In genomic region chr1:55905232-55905631, GRCm38 (mm10) we compare ENCODE assay signal across 23 mouse cellular contexts.
DNase-seq lines count a peak whose midpoint lies in the region; ATAC-seq and TF ChIP-seq lines count a peak whose summit lies in the region.
"Had no signal": no experiment of that assay in that cellular context is flagged by ENCODE, and none has a peak within 500 bp of the region (broad histone marks: within the 10 kb centered on the region; RNA-seq: fewer than 3 reads in every experiment).

No protein-coding gene starts in this region.

- H3K4me2 ChIP-seq in liver, postnatal 0 days (ENCODE audit: low read depth, low read length): no peak overlapping the region
- H3K4me2 ChIP-seq in liver, embryonic 12.5 days: no peak overlapping the region
- H3K4me2 ChIP-seq: heart, embryonic 12.5 days; limb, embryonic 12.5 days; liver, embryonic 15.5 days; midbrain, embryonic 13.5 days had no signal

- TF ChIP-seq EP300 in heart, adult 2 months (IDR thresholded peaks at IDR 0.05; ENCODE audit: insufficient read depth, low read depth, low read length): no peak
- TF ChIP-seq EP300 in liver, postnatal 0 days (IDR thresholded peaks at IDR 0.05; ENCODE audit: low read depth): no peak

- no peaks in the 10 kb centered on the region for H3K4me1 ChIP-seq in heart, adult 2 months (ENCODE audit: control insufficient read depth, insufficient read depth, low read length)
- H3K4me1 ChIP-seq in liver, postnatal 0 days (ENCODE audit: insufficient read depth): no peaks in the 10 kb centered on the region
- H3K4me1 ChIP-seq in liver, embryonic 12.5 days: no peaks in the 10 kb centered on the region
- H3K4me1 ChIP-seq: heart, embryonic 12.5 days; limb, embryonic 12.5 days; liver, embryonic 15.5 days; midbrain, embryonic 13.5 days had no signal

- no peaks in the 10 kb centered on the region for H3K36me3 ChIP-seq in heart, adult 2 months (ENCODE audit: control insufficient read depth, insufficient read depth, low read length)
- H3K36me3 ChIP-seq in liver, postnatal 0 days (replicated peaks; ENCODE audit: insufficient read depth, low read length): no peaks in the 10 kb centered on the region
- H3K36me3 ChIP-seq in liver, embryonic 12.5 days: no peaks in the 10 kb centered on the region
- H3K36me3 ChIP-seq: heart, embryonic 12.5 days; limb, embryonic 12.5 days; liver, embryonic 15.5 days; midbrain, embryonic 13.5 days had no signal

- TF ChIP-seq CTCF in heart, adult 2 months (IDR thresholded peaks at IDR 0.05): 0 out of 2 replicates have a peak, but pooled peaks have one; percentile 5
- peak; percentile 45 for TF ChIP-seq CTCF in liver, postnatal 0 days (IDR thresholded peaks at IDR 0.05; ENCODE audit: low read depth)

- DNase-seq in heart, adult 2 months: no peak
- no peak for DNase-seq in heart, postnatal 14 days
- no peak for DNase-seq in liver, postnatal 0 days
- DNase-seq in NIH3T3 (ENCODE audit: low read depth): peak; percentile 11
- DNase-seq in Muller cell, postnatal 12 days (ENCODE audit: inconsistent ontology term): no peak
- DNase-seq in right cerebral cortex, adult 2 months (ENCODE audit: low spot score in 2 of 2): no peak
- DNase-seq: adrenal gland, postnatal 10 days; cerebellum, adult 11-12 months; cerebellum, postnatal 25 days; embryo, embryonic 11 days; heart, postnatal 36 days; kidney, adult 9 months; kidney, postnatal 4 days; lung, postnatal 14 days; thymus, postnatal 36 days had no signal

- TF ChIP-seq POLR2A in heart, adult 2 months (IDR thresholded peaks at IDR 0.05; ENCODE audit: insufficient read depth, low read depth, low read length): no peak

- H3K9ac ChIP-seq in heart, adult 2 months (ENCODE audit: low read depth, low read length): no peak overlapping the region
- H3K9ac ChIP-seq in liver, postnatal 0 days (replicated peaks): no peak overlapping the region
- H3K9ac ChIP-seq in liver, embryonic 12.5 days: no peak overlapping the region
- H3K9ac ChIP-seq: heart, embryonic 12.5 days; limb, embryonic 12.5 days; liver, embryonic 15.5 days; midbrain, embryonic 13.5 days had no signal

- no peaks in the 10 kb centered on the region for H3K79me2 ChIP-seq in heart, adult 2 months (replicated peaks; ENCODE audit: control insufficient read depth, insufficient read depth, low read length)

- no peaks in the 10 kb centered on the region for H3K27me3 ChIP-seq in heart, adult 2 months (ENCODE audit: control insufficient read depth, insufficient read depth, low read length)
- H3K27me3 ChIP-seq in liver, postnatal 0 days (ENCODE audit: insufficient read depth, low read length): no peaks in the 10 kb centered on the region
- H3K27me3 ChIP-seq in liver, embryonic 12.5 days (replicated peaks): no peaks in the 10 kb centered on the region
- H3K27me3 ChIP-seq: heart, embryonic 12.5 days; limb, embryonic 12.5 days; liver, embryonic 15.5 days had no signal

- intact Hi-C loops in heart, adult 2 months (cut with DNase I): no loop called here
- intact Hi-C loops in heart, postnatal 14 days (cut with DNase I): no loop called here

- no peak for ATAC-seq in liver, postnatal 0 days
- no peak for ATAC-seq in liver, embryonic 12.5 days
- ATAC-seq: forebrain, embryonic 16.5 days; hindbrain, embryonic 16.5 days; midbrain, embryonic 13.5 days had no signal

- H3K27ac ChIP-seq in heart, adult 2 months: no peak overlapping the region
- no peak overlapping the region for H3K27ac ChIP-seq in liver, postnatal 0 days (ENCODE audit: low read depth)
- H3K27ac ChIP-seq in liver, embryonic 12.5 days: no peak overlapping the region
- H3K27ac ChIP-seq: limb, embryonic 12.5 days; liver, embryonic 15.5 days; midbrain, embryonic 13.5 days had no signal

- WGBS in heart, adult 2 months: 97% methylated on average over 4 of the region's 4 CpGs
- WGBS in liver, postnatal 0 days (ENCODE audit: insufficient replicate concordance): 87% methylated on average over 4 of the region's 4 CpGs
- WGBS in liver, embryonic 12.5 days (ENCODE audit: insufficient replicate concordance): 79% methylated on average over 4 of the region's 4 CpGs

- no peak overlapping the region for H3K4me3 ChIP-seq in heart, adult 2 months
- H3K4me3 ChIP-seq in liver, postnatal 0 days (ENCODE audit: low read depth, low read length): no peak overlapping the region
- no peak overlapping the region for H3K4me3 ChIP-seq in liver, embryonic 12.5 days
- H3K4me3 ChIP-seq: heart, embryonic 12.5 days; limb, embryonic 12.5 days; liver, embryonic 15.5 days; midbrain, embryonic 13.5 days; myocyte had no signal

- H3K9me3 ChIP-seq in liver, postnatal 0 days (ENCODE audit: low read length): no peaks in the 10 kb centered on the region
- 0 out of 2 replicates have a peak, but pooled peaks cover 6% of the 10 kb centered on the region for H3K9me3 ChIP-seq in liver, embryonic 12.5 days (replicated peaks)
- H3K9me3 ChIP-seq: liver, embryonic 15.5 days had no signal
